Mouse (Mus musculus) MEL (cell line): ENCODE measurements around the gene Btn2a2. TPM values are rescaled to one million over a fixed set of nuclear protein-coding genes. Genes with fewer than 3 reads are reported as not detected.

Source experiments
- DNase-seq: peaks from one replicate; pipeline ENCODE4 v3.0.0; 2011; ENCODE audit warnings: low read depth, low spot score
- H3K27ac ChIP-seq: 2 replicates; pipeline ENCODE4 v1.5.1; 2012; ENCODE audit warnings: low read depth, mild to moderate bottlenecking, control low read depth, low read length, moderate library complexity; ENCODE audit not compliant: control insufficient read depth
- H3K27me3 ChIP-seq, 2 experiments: fragments of 150-350 bp in 1 of 2; sonication (generic) in 1 of 2; 2 replicates each; pipeline ENCODE4 v1.6.1; 2012; ENCODE audit warnings: low read length in 2 of 2, mild to moderate bottlenecking in 2 of 2, improper control_type of control experiment in 1 of 2, moderate library complexity in 1 of 2; ENCODE audit not compliant: insufficient read depth in 2 of 2, control insufficient read depth in 1 of 2
- H3K36me3 ChIP-seq, 2 experiments: 2 replicates each; pipeline ENCODE4 v1.6.1; 2012 to 2014; ENCODE audit warnings: low read length in 2 of 2, improper control_type of control experiment in 1 of 2, inconsistent platforms in 1 of 2, mild to moderate bottlenecking in 1 of 2; ENCODE audit not compliant: insufficient read depth in 2 of 2, control insufficient read depth in 1 of 2
- H3K4me1 ChIP-seq, 2 experiments: fragments of 150-350 bp in 1 of 2; sonication (generic) in 1 of 2; 2 replicates each; pipeline ENCODE4 v1.6.1; 2012; ENCODE audit warnings: low read length in 2 of 2, improper control_type of control experiment in 1 of 2, mild to moderate bottlenecking in 1 of 2; ENCODE audit not compliant: insufficient read depth in 2 of 2, control insufficient read depth in 1 of 2
- H3K4me3 ChIP-seq, 2 experiments: fragments of 150-350 bp in 1 of 2; sonication (generic) in 1 of 2; 2 replicates each; pipeline ENCODE4 v1.5.1; 2012; ENCODE audit warnings: low read depth in 2 of 2, low read length in 2 of 2, mild to moderate bottlenecking in 2 of 2, moderate library complexity in 2 of 2, control low read depth in 1 of 2, improper control_type of control experiment in 1 of 2; ENCODE audit not compliant: control insufficient read depth in 1 of 2, insufficient read depth in 1 of 2
- H3K79me2 ChIP-seq: 2 replicates; pipeline ENCODE4 v1.6.1; 2012; ENCODE audit warnings: mild to moderate bottlenecking, low read length, moderate library complexity; ENCODE audit not compliant: control insufficient read depth, poor library complexity, insufficient read depth
- H3K9ac ChIP-seq: 2 replicates; pipeline ENCODE4 v1.6.1; 2012; ENCODE audit warnings: low read depth, mild to moderate bottlenecking, control low read depth, low read length, moderate library complexity; ENCODE audit not compliant: control insufficient read depth, poor library complexity, severe bottlenecking
- H3K9me3 ChIP-seq: fragments of 150-350 bp; sonication (generic); replicated peaks from 2 replicates; pipeline ENCODE4 v1.6.1; 2012; ENCODE audit warnings: mild to moderate bottlenecking, low read length, improper control_type of control experiment, moderate library complexity; ENCODE audit not compliant: insufficient read depth
- BHLHE40 ChIP-seq: IDR thresholded peaks from 2 replicates; pipeline ENCODE4 v1.6.1; 2012; ENCODE audit warnings: low read depth, mild to moderate bottlenecking, inconsistent platforms, low read length, improper control_type of control experiment, borderline replicate concordance
- CHD1 ChIP-seq: IDR thresholded peaks from 2 replicates; pipeline ENCODE4 v1.6.1; 2012; ENCODE audit warnings: low read depth, mild to moderate bottlenecking, inconsistent platforms, low read length, improper control_type of control experiment
- CTCF ChIP-seq, 3 experiments: IDR thresholded peaks in 2 of 3; conservative IDR thresholded peaks in 1 of 3; 2 replicates each; pipeline ENCODE4 v1.5.1; 2011 to 2012; ENCODE audit warnings: low read length in 3 of 3, low read depth in 2 of 3, mild to moderate bottlenecking in 2 of 3, improper control_type of control experiment in 1 of 3, inconsistent platforms in 1 of 3, mixed read lengths in 1 of 3, moderate library complexity in 1 of 3; ENCODE audit not compliant: control insufficient read depth in 1 of 3, insufficient read depth in 1 of 3, poor library complexity in 1 of 3, severe bottlenecking in 1 of 3
- E2F4 ChIP-seq: IDR thresholded peaks from 2 replicates; pipeline ENCODE4 v1.6.1; 2011; ENCODE audit warnings: low read depth, low read length, improper control_type of control experiment, borderline replicate concordance
- EP300 ChIP-seq, 2 experiments: IDR thresholded peaks; 2 replicates each; pipeline ENCODE4 v1.6.1; 2011; ENCODE audit warnings: improper control_type of control experiment in 2 of 2, low read length in 2 of 2, low read depth in 1 of 2, mild to moderate bottlenecking in 1 of 2
- ETS1 ChIP-seq: IDR thresholded peaks from 2 replicates; pipeline ENCODE4 v1.6.1; 2012; ENCODE audit warnings: low read depth, mild to moderate bottlenecking, inconsistent platforms, low read length, improper control_type of control experiment, moderate library complexity
- GABPA ChIP-seq: IDR thresholded peaks from 2 replicates; pipeline ENCODE4 v1.6.1; 2012; ENCODE audit warnings: low read depth, mild to moderate bottlenecking, inconsistent platforms, low read length, improper control_type of control experiment, moderate library complexity
- GATA1 ChIP-seq: IDR thresholded peaks from 2 replicates; pipeline ENCODE4 v1.6.1; 2011; ENCODE audit warnings: low read depth, low read length, improper control_type of control experiment
- HCFC1 ChIP-seq: IDR thresholded peaks from 2 replicates; pipeline ENCODE4 v1.6.1; 2012; ENCODE audit warnings: low read depth, mild to moderate bottlenecking, inconsistent platforms, low read length, improper control_type of control experiment, moderate library complexity
- JUND ChIP-seq: IDR thresholded peaks from 2 replicates; pipeline ENCODE4 v1.6.1; 2011; ENCODE audit warnings: low read depth, mild to moderate bottlenecking, improper control_type of control experiment, low read length
- MAFK ChIP-seq: IDR thresholded peaks from 2 replicates; pipeline ENCODE4 v1.6.1; 2011; ENCODE audit warnings: low read depth, mild to moderate bottlenecking, low read length, improper control_type of control experiment, borderline replicate concordance
- MAX ChIP-seq: IDR thresholded peaks from 2 replicates; pipeline ENCODE4 v1.6.1; 2011; ENCODE audit warnings: low read length, improper control_type of control experiment
- MAZ ChIP-seq: IDR thresholded peaks from 2 replicates; pipeline ENCODE4 v1.6.1; 2012; ENCODE audit warnings: low read depth, mild to moderate bottlenecking, inconsistent platforms, low read length, improper control_type of control experiment
- MEF2A ChIP-seq: IDR thresholded peaks from 2 replicates; pipeline ENCODE4 v1.6.1; 2014; ENCODE audit warnings: low read depth, mild to moderate bottlenecking, inconsistent platforms, low read length, improper control_type of control experiment; ENCODE audit not compliant: poor library complexity, insufficient replicate concordance, severe bottlenecking; ENCODE audit errors: extremely low read depth
- MXI1 ChIP-seq: IDR thresholded peaks from 2 replicates; pipeline ENCODE4 v1.6.1; 2011; ENCODE audit warnings: mild to moderate bottlenecking, low read depth, low read length, improper control_type of control experiment
- MYC ChIP-seq: IDR thresholded peaks from 2 replicates; pipeline ENCODE4 v1.6.1; 2011; ENCODE audit warnings: low read depth, mild to moderate bottlenecking, low read length, improper control_type of control experiment, moderate library complexity
- NELFE ChIP-seq: IDR thresholded peaks from 2 replicates; pipeline ENCODE4 v1.6.1; 2011; ENCODE audit warnings: low read depth, low read length, improper control_type of control experiment
- NRF1 ChIP-seq: IDR thresholded peaks from 2 replicates; pipeline ENCODE4 v1.6.1; 2014; ENCODE audit warnings: low read depth, mild to moderate bottlenecking, inconsistent platforms, low read length, improper control_type of control experiment, moderate library complexity; ENCODE audit not compliant: poor library complexity, insufficient read depth, severe bottlenecking
- POLR2A ChIP-seq, 2 experiments: IDR thresholded peaks; 2 replicates each; pipeline ENCODE4 v1.6.1; 2011 to 2012; ENCODE audit warnings: low read length in 2 of 2, mild to moderate bottlenecking in 2 of 2, control low read depth in 1 of 2, improper control_type of control experiment in 1 of 2, low read depth in 1 of 2, moderate library complexity in 1 of 2; ENCODE audit not compliant: control insufficient read depth in 1 of 2, insufficient read depth in 1 of 2, poor library complexity in 1 of 2
- POLR2AphosphoS2 ChIP-seq: IDR thresholded peaks from 2 replicates; pipeline ENCODE4 v1.6.1; 2011; ENCODE audit warnings: low read length, improper control_type of control experiment
- POLR2AphosphoS5 ChIP-seq: IDR thresholded peaks from 2 replicates; pipeline ENCODE4 v1.6.1; 2012; ENCODE audit warnings: low read depth, borderline replicate concordance, mild to moderate bottlenecking, inconsistent platforms, low read length, moderate library complexity, mixed read lengths
- RAD21 ChIP-seq: IDR thresholded peaks from 2 replicates; pipeline ENCODE4 v1.6.1; 2011; ENCODE audit warnings: mild to moderate bottlenecking, low read depth, low read length, improper control_type of control experiment
- RCOR1 ChIP-seq: IDR thresholded peaks from 2 replicates; pipeline ENCODE4 v1.6.1; 2012; ENCODE audit warnings: low read depth, mild to moderate bottlenecking, inconsistent platforms, low read length, improper control_type of control experiment
- SIN3A ChIP-seq: IDR thresholded peaks from 2 replicates; pipeline ENCODE4 v1.6.1; 2012; ENCODE audit warnings: low read length, improper control_type of control experiment, inconsistent platforms
- SMC3 ChIP-seq: IDR thresholded peaks from 2 replicates; pipeline ENCODE4 v1.6.1; 2011; ENCODE audit warnings: low read depth, low read length, improper control_type of control experiment
- TBP ChIP-seq: IDR thresholded peaks from 2 replicates; pipeline ENCODE4 v1.8.0; 2011; ENCODE audit warnings: low read depth, low read length, improper control_type of control experiment
- TCF12 ChIP-seq: IDR thresholded peaks from 2 replicates; pipeline ENCODE4 v1.6.1; 2014; ENCODE audit warnings: low read depth, mild to moderate bottlenecking, inconsistent platforms, low read length, improper control_type of control experiment, moderate library complexity
- USF1 ChIP-seq: IDR thresholded peaks from 2 replicates; pipeline ENCODE4 v1.6.1; 2014; ENCODE audit warnings: low read depth, mild to moderate bottlenecking, inconsistent platforms, low read length, improper control_type of control experiment, moderate library complexity
- USF2 ChIP-seq, 2 experiments: IDR thresholded peaks; 2 replicates each; pipeline ENCODE4 v1.6.1; 2011 to 2012; ENCODE audit warnings: improper control_type of control experiment in 2 of 2, low read length in 2 of 2, borderline replicate concordance in 1 of 2, inconsistent platforms in 1 of 2, low read depth in 1 of 2, mild to moderate bottlenecking in 1 of 2; ENCODE audit not compliant: insufficient read depth in 1 of 2
- ZC3H11A ChIP-seq: IDR thresholded peaks from 2 replicates; pipeline ENCODE4 v1.6.1; 2012; ENCODE audit warnings: low read depth, mild to moderate bottlenecking, inconsistent platforms, low read length, improper control_type of control experiment
- ZNF384 ChIP-seq: IDR thresholded peaks from 2 replicates; pipeline ENCODE4 v1.6.1; 2012; ENCODE audit warnings: low read depth, mild to moderate bottlenecking, inconsistent platforms, low read length, improper control_type of control experiment
- polyA plus RNA-seq, 2 experiments: library from polyadenylated mRNA; stranded (reverse) in 1 of 2; unstranded in 1 of 2; fragments of >175 nt in 1 of 2; fragments of >200 nt in 1 of 2; gene quantifications; 2 replicates each; pipeline versions ENCODE4 v1.2.1 to v1.2.4; 2012; ENCODE audit warnings: low replicate concordance in 2 of 2, low read depth in 1 of 2; ENCODE audit not compliant: insufficient read length in 2 of 2, insufficient read depth in 1 of 2, missing spikeins in 1 of 2
- total RNA-seq: library from RNA; depleted of rRNA; stranded (reverse); fragments of 300-350 nt; gene quantifications from 2 replicates; pipeline ENCODE4 v1.2.3, GENCODE M21; 2012

Btn2a2 gene
- total and polyA plus RNA-seq, 3 experiments = not detected

DNA sequence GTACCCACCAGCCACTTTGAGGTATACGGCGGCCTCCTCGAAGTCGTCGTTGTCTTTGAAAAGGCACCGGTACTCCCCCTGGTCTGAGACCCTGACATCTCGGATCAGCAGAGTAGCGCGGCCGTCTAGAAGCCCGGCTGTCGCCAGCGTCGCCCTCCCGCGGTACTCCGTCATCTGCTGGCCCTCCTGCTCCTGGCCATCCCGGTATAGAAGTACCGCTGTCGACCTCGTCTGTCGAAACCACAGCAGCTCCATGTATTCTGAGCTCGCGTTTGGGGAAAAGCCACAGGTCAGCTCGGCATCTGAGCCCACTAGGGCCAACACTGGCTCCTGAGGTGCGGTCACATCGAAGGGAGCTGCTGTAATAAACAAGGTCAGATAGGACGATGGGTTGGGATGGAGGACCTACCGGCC, 24.4 kb downstream of the Btn2a2 start:
- peaks cover 0 to 8% of the 10 kb centered on the region in 2 experiments; a peak in 2 of 4 replicates for H3K4me1 ChIP-seq

DNA sequence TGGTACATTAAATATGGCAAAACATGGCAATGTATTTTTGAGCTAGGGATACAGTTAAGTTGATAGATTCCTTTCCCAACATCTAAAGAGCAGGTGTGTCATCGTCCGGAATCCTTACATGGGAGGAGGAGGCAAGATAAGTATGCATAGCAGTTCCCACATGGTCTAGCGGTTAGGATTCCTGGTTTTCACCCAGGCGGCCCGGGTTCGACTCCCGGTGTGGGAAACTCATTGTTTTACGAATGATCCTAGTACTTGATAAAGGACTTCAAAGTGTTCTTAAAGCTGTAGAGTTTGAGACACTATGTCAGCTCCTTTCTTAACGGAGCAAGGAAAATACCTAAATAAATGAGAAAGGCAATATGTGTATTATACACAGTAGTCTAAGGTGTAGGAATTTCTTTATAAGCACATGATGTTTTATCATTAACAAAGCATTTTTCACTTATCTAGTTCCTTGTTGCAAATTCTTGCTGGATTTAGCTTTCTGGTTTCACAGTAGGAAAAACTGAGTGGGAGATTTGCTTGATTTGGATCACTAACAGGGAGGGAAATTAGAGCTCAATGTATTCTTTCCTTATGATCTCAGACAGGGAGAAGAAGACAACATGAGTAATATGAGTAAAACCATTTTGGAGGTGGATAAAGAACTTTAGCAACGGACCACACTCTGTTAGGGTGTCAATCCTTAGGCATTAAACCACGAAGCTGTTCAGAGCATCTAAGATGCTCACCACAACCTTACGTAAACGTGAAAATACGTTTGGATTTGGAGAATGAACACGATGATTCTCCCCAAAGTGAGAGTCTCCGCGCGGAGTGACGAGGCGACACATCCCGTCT, 25.1 kb downstream of the Btn2a2 start:
- peak; percentile 86 for DNase-seq
- Histone ChIP-seq H3K4me1 (peaks cover 0 to 14% of the 10 kb centered on the region in 2 experiments; a peak in 2 of 4 replicates), H3K27ac (no peak overlapping the region), H3K9me3 (no peaks in the 10 kb centered on the region), H3K9ac (peak overlapping the region; percentile 54), H3K36me3 (peaks cover 0 to 13% of the 10 kb centered on the region in 2 experiments; a peak in 2 of 4 replicates), H3K27me3 (no peaks in the 10 kb centered on the region), H3K79me2 (no peaks in the 10 kb centered on the region), H3K4me3 (peak overlapping the region; percentile 41 to 66)
- no peak for TF ChIP-seq POLR2A (IDR thresholded peaks at IDR 0.05; ENCODE audit: control insufficient read depth in 1 of 2, insufficient read depth in 1 of 2, low read depth in 1 of 2, low read length in 2 of 2, poor library complexity in 1 of 2)
- TF ChIP-seq MXI1 = no peak
- TF ChIP-seq GATA1 = peak; percentile 80
- TF ChIP-seq CHD1 = no peak
- TF ChIP-seq MEF2A = no peak
- peak; percentile 95 for TF ChIP-seq MAFK
- TF ChIP-seq MYC = peak; percentile 17; the same call in 1 of the 2 replicates
- no peak for TF ChIP-seq POLR2AphosphoS5
- TF ChIP-seq POLR2AphosphoS2 = no peak
- no peak for TF ChIP-seq ETS1
- no peak for TF ChIP-seq MAZ
- peak; percentile 100 for TF ChIP-seq TBP
- TF ChIP-seq SIN3A = no peak
- no peak for TF ChIP-seq EP300 (IDR thresholded peaks at IDR 0.05; ENCODE audit: low read depth in 1 of 2, low read length in 2 of 2)
- TF ChIP-seq E2F4 = no peak
- no peak for TF ChIP-seq JUND
- no peak for TF ChIP-seq RCOR1
- TF ChIP-seq ZC3H11A = no peak
- no peak for TF ChIP-seq GABPA
- no peak for TF ChIP-seq USF1
- no peak for TF ChIP-seq SMC3
- TF ChIP-seq USF2 (IDR thresholded peaks at IDR 0.05; ENCODE audit: borderline replicate concordance in 1 of 2, insufficient read depth in 1 of 2, low read depth in 1 of 2, low read length in 2 of 2) = no peak

More for the DNA sequence above, 24.4 kb downstream of the Btn2a2 start:
- peak overlapping the region; percentile 41 to 66 for H3K4me3 ChIP-seq
- H3K27ac ChIP-seq = no peak overlapping the region
- peaks cover 0 to 10% of the 10 kb centered on the region in 2 experiments; a peak in 2 of 4 replicates for H3K36me3 ChIP-seq
- H3K27me3 ChIP-seq = no peaks in the 10 kb centered on the region
- H3K9ac ChIP-seq = peak overlapping the region; percentile 54
- H3K79me2 ChIP-seq = no peaks in the 10 kb centered on the region
- peak; percentile 55 for DNase-seq
- TF ChIP-seq NRF1 = no peak
- no peak for TF ChIP-seq CTCF (IDR thresholded peaks at IDR 0.05 in 2 of 3, conservative IDR thresholded peaks at IDR 0.05 in 1 of 3; ENCODE audit: control insufficient read depth in 1 of 3, insufficient read depth in 1 of 3, low read depth in 2 of 3, low read length in 3 of 3, poor library complexity in 1 of 3, severe bottlenecking in 1 of 3)
- TF ChIP-seq RCOR1 = no peak
- no peak for TF ChIP-seq MAX
- TF ChIP-seq NELFE = no peak
- TF ChIP-seq CHD1 = no peak
- no peak for TF ChIP-seq USF2 (IDR thresholded peaks at IDR 0.05; ENCODE audit: borderline replicate concordance in 1 of 2, insufficient read depth in 1 of 2, low read depth in 1 of 2, low read length in 2 of 2)
- TF ChIP-seq HCFC1 = no peak
- TF ChIP-seq SIN3A = no peak
- no peak for TF ChIP-seq USF1
- TF ChIP-seq RAD21 = no peak
- TF ChIP-seq POLR2AphosphoS2 = no peak
- TF ChIP-seq ETS1 = no peak
- no peak for TF ChIP-seq MAFK
- TF ChIP-seq ZC3H11A = no peak
- no peak for TF ChIP-seq E2F4
- TF ChIP-seq TCF12 = no peak
- TF ChIP-seq BHLHE40 = no peak
- no peak for TF ChIP-seq GATA1
- TF ChIP-seq ZNF384 = no peak
- H3K9me3 ChIP-seq = no peaks in the 10 kb centered on the region
